Mouse (Mus musculus) T-helper 2 cell (primary cell): ENCODE results near the gene Rae1.

Experiments used
- in situ Hi-C: fragments of 300-600 bp; cut with MboI, MseI; formaldehyde crosslinking; loops from one replicate; pipeline ENCODE4 v1.15.1; 2025; ENCODE audit warnings: high pct_unique_total_duplicates

Gene Rae1

GRCm38 (mm10) chr2:172990161-172990560, 9.8 kb upstream of the Rae1 start:
- in situ Hi-C loops, result loop anchor here (5.0 kb wide), 1 partner anchor 153 kb away; no protein-coding TSS in a partner anchor

- in situ Hi-C loops, result no loop called here
Observed at GRCm38 (mm10) chr2:172996207-172996606, 3.7 kb upstream of the Rae1 start.

- in situ Hi-C loops, result no loop called here
Observed at GRCm38 (mm10) chr2:172997748-172998147, 2.2 kb upstream of the Rae1 start.

GRCm38 (mm10) chr2:172998478-172998877, 1.4 kb upstream of the Rae1 start:
- in situ Hi-C loops, result no loop called here

GRCm38 (mm10) chr2:173000285-173000652, 352 bp downstream of the Rae1 start:
- in situ Hi-C loops, result loop anchor here (5.0 kb wide), 1 partner anchor 87 kb away; no protein-coding TSS in a partner anchor

GRCm38 (mm10) chr2:173000921-173001320, 1.0 kb downstream of the Rae1 start:
- in situ Hi-C loops, result loop anchor here (5.0 kb wide), 1 partner anchor 86 kb away; no protein-coding TSS in a partner anchor

GRCm38 (mm10) chr2:173003737-173004136, 3.8 kb downstream of the Rae1 start:
- in situ Hi-C loops, result loop anchor here (5.0 kb wide), 1 partner anchor 84 kb away; no protein-coding TSS in a partner anchor

GRCm38 (mm10) chr2:173010220-173010717, 10.4 kb downstream of the Rae1 start:
- in situ Hi-C loops, result loop anchor here (10.0 kb wide), 1 partner anchor 1415 kb away; no protein-coding TSS in a partner anchor

GRCm38 (mm10) chr2:173011440-173011839, 11.5 kb downstream of the Rae1 start:
- in situ Hi-C loops, result loop anchor here (10.0 kb wide), 1 partner anchor 1413 kb away; no protein-coding TSS in a partner anchor

GRCm38 (mm10) chr2:173014741-173015287, 14.9 kb downstream of the Rae1 start:
- in situ Hi-C loops, result loop anchor here (10.0 kb wide), 1 partner anchor 1410 kb away; no protein-coding TSS in a partner anchor

- in situ Hi-C loops, result loop anchor here (10.0 kb wide), 1 partner anchor 1407 kb away; no protein-coding TSS in a partner anchor
Observed at GRCm38 (mm10) chr2:173017940-173018339, 18.0 kb downstream of the Rae1 start.

GRCm38 (mm10) chr2:173018618-173019017, 18.7 kb downstream of the Rae1 start:
- in situ Hi-C loops, result loop anchor here (10.0 kb wide), 1 partner anchor 1406 kb away; no protein-coding TSS in a partner anchor

GRCm38 (mm10) chr2:173019322-173019721, 19.4 kb downstream of the Rae1 start:
- in situ Hi-C loops, result loop anchor here (10.0 kb wide), 1 partner anchor 1405 kb away; no protein-coding TSS in a partner anchor

- in situ Hi-C loops, result loop anchor here (10.0 kb wide), 2 partner anchors 65 to 1405 kb away; no protein-coding TSS in a partner anchor
Observed at GRCm38 (mm10) chr2:173019790-173020189, 19.9 kb downstream of the Rae1 start.

GRCm38 (mm10) chr2:173020430-173020829, 20.5 kb downstream of the Rae1 start, which contains the start of gene Rbm38:
Rbm38 (plus strand) TSS chr2:173020498.
- in situ Hi-C loops, result loop anchor here (10.0 kb wide), 1 partner anchor 64 kb away; no protein-coding TSS in a partner anchor

- in situ Hi-C loops, result loop anchor here (10.0 kb wide), 1 partner anchor 63 kb away; no protein-coding TSS in a partner anchor
Observed at GRCm38 (mm10) chr2:173021633-173022055, 21.7 kb downstream of the Rae1 start.

GRCm38 (mm10) chr2:173022056-173022681, 22.3 kb downstream of the Rae1 start:
- in situ Hi-C loops, result loop anchor here (10.0 kb wide), 1 partner anchor 63 kb away; no protein-coding TSS in a partner anchor

- in situ Hi-C loops, result loop anchor here (10.0 kb wide), 1 partner anchor 62 kb away; no protein-coding TSS in a partner anchor
Observed at GRCm38 (mm10) chr2:173022813-173023212, 22.9 kb downstream of the Rae1 start.

- in situ Hi-C loops, result loop anchor here (10.0 kb wide), 1 partner anchor 61 kb away; no protein-coding TSS in a partner anchor
Observed at GRCm38 (mm10) chr2:173023371-173023851, 23.5 kb downstream of the Rae1 start.

GRCm38 (mm10) chr2:173023966-173024365, 24.0 kb downstream of the Rae1 start:
- in situ Hi-C loops, result loop anchor here (10.0 kb wide), 1 partner anchor 61 kb away; no protein-coding TSS in a partner anchor

GRCm38 (mm10) chr2:173024392-173024791, 24.5 kb downstream of the Rae1 start:
- in situ Hi-C loops, result loop anchor here (10.0 kb wide), 1 partner anchor 60 kb away; no protein-coding TSS in a partner anchor

GRCm38 (mm10) chr2:173024938-173025337, 25.0 kb downstream of the Rae1 start:
- in situ Hi-C loops, result loop anchor here (10.0 kb wide), 1 partner anchor 60 kb away; no protein-coding TSS in a partner anchor
